Comparison of ENCODE assay signal across 24 mouse cellular contexts in the genomic region with DNA sequence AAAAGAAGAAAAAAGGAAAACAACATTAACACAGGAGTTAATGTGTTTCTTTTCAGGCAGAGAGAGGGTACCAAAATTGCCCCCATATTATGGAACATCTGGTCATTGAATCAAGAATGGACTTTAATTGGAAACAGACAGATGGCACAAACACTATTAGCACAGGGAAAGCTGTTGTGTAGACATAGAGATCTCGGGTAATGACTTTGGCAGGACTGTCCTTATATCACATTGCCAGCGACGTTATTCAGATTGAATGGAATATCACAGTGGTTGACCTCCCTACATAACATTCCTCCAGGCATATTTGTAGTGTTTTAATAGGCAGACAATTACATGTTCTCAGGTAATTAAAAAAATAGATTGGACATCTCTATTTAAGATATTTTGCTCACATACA.
A peak's percentile ranks its signal among the peaks of the same experiment; 100 is the strongest.
DNase-seq lines count a peak whose midpoint lies in the region; ATAC-seq and TF ChIP-seq lines count a peak whose summit lies in the region.
"Had no signal": no experiment of that assay in that cellular context is flagged by ENCODE, and none has a peak within 500 bp of the region (broad histone marks: within the 10 kb centered on the region; RNA-seq: fewer than 3 reads in every experiment).

No protein-coding gene starts in this region.

- ATAC-seq in embryonic facial prominence, embryonic 14.5 days (ENCODE audit: low read depth) = no peak
- ATAC-seq in midbrain, embryonic 14.5 days (ENCODE audit: low FRiP score, low TSS enrichment) = no peak
- ATAC-seq in midbrain, embryonic 16.5 days = no peak
- peak; percentile 55; the same call in 1 of the 2 replicates for ATAC-seq in forebrain, embryonic 16.5 days
- ATAC-seq: CD4-positive, CD25-positive, alpha-beta regulatory T cell, adult 4 months; intestine, postnatal 0 days; Patski had no signal

- WGBS in embryonic facial prominence, embryonic 14.5 days = 32% methylated on average over 3 of the region's 3 CpGs
- 58% methylated on average over 3 of the region's 3 CpGs for WGBS in embryonic facial prominence, embryonic 10.5 days
- WGBS in midbrain, embryonic 14.5 days = 70% methylated on average over 3 of the region's 3 CpGs
- WGBS in midbrain, embryonic 16.5 days = 59% methylated on average over 3 of the region's 3 CpGs
- 36% methylated on average over 3 of the region's 3 CpGs for WGBS in forebrain, embryonic 16.5 days

- no peaks in the 10 kb centered on the region for H3K36me3 ChIP-seq in embryonic facial prominence, embryonic 14.5 days (ENCODE audit: control insufficient read depth, insufficient read depth, low read length)
- H3K36me3 ChIP-seq in embryonic facial prominence, embryonic 10.5 days (replicated peaks) = no peaks in the 10 kb centered on the region
- no peaks in the 10 kb centered on the region for H3K36me3 ChIP-seq in midbrain, embryonic 14.5 days (ENCODE audit: control insufficient read depth, insufficient read depth, low read length)
- H3K36me3 ChIP-seq in midbrain, embryonic 16.5 days (ENCODE audit: control insufficient read depth, insufficient read depth, low read length) = no peaks in the 10 kb centered on the region
- no peaks in the 10 kb centered on the region for H3K36me3 ChIP-seq in forebrain, embryonic 16.5 days (ENCODE audit: control insufficient read depth, insufficient read depth)
- H3K36me3 ChIP-seq: embryonic facial prominence, embryonic 13.5 days; heart, embryonic 15.5 days; kidney, embryonic 15.5 days; limb, embryonic 13.5 days; liver, embryonic 13.5 days; lung, embryonic 15.5 days; midbrain, embryonic 10.5 days had no signal

- H3K9ac ChIP-seq in embryonic facial prominence, embryonic 14.5 days (ENCODE audit: low read depth, low read length) = no peak overlapping the region
- H3K9ac ChIP-seq in midbrain, embryonic 14.5 days (replicated peaks; ENCODE audit: low read length) = no peak overlapping the region
- H3K9ac ChIP-seq in midbrain, embryonic 16.5 days (ENCODE audit: low read depth, low read length) = no peak overlapping the region
- H3K9ac ChIP-seq in forebrain, embryonic 16.5 days (replicated peaks; ENCODE audit: low read depth, low read length) = no peak overlapping the region
- H3K9ac ChIP-seq: embryonic facial prominence, embryonic 13.5 days; heart, embryonic 15.5 days; kidney, embryonic 15.5 days; limb, embryonic 13.5 days; liver, embryonic 13.5 days; lung, embryonic 15.5 days had no signal

- TF ChIP-seq CTCF in left cerebral cortex, adult 2 months (IDR thresholded peaks at IDR 0.05) = no peak

- H3K27me3 ChIP-seq in embryonic facial prominence, embryonic 14.5 days (replicated peaks; ENCODE audit: control insufficient read depth, insufficient read depth, low read length) = no peaks in the 10 kb centered on the region
- no peaks in the 10 kb centered on the region for H3K27me3 ChIP-seq in embryonic facial prominence, embryonic 10.5 days (replicated peaks; ENCODE audit: low read depth, poor library complexity, severe bottlenecking)
- H3K27me3 ChIP-seq in midbrain, embryonic 14.5 days (ENCODE audit: control insufficient read depth, insufficient read depth, low read length) = no peaks in the 10 kb centered on the region
- no peaks in the 10 kb centered on the region for H3K27me3 ChIP-seq in midbrain, embryonic 16.5 days (ENCODE audit: control insufficient read depth, insufficient read depth, low read depth, low read length)
- H3K27me3 ChIP-seq in forebrain, embryonic 16.5 days (replicated peaks; ENCODE audit: control insufficient read depth, insufficient read depth, low read length) = no peaks in the 10 kb centered on the region
- H3K27me3 ChIP-seq: embryonic facial prominence, embryonic 13.5 days; heart, embryonic 15.5 days; kidney, embryonic 15.5 days; limb, embryonic 13.5 days; liver, embryonic 13.5 days; lung, embryonic 15.5 days; Patski had no signal

- no peaks in the 10 kb centered on the region for H3K4me1 ChIP-seq in embryonic facial prominence, embryonic 14.5 days (ENCODE audit: control insufficient read depth, insufficient read depth, low read length)
- H3K4me1 ChIP-seq in embryonic facial prominence, embryonic 10.5 days = no peaks in the 10 kb centered on the region
- no peaks in the 10 kb centered on the region for H3K4me1 ChIP-seq in midbrain, embryonic 14.5 days (ENCODE audit: control insufficient read depth, insufficient read depth, low read length)
- no peaks in the 10 kb centered on the region for H3K4me1 ChIP-seq in midbrain, embryonic 16.5 days (ENCODE audit: control insufficient read depth, insufficient read depth, low read length)
- H3K4me1 ChIP-seq in forebrain, embryonic 16.5 days (replicated peaks; ENCODE audit: control insufficient read depth, insufficient read depth, low read length) = no peaks in the 10 kb centered on the region
- H3K4me1 ChIP-seq: embryonic facial prominence, embryonic 13.5 days; heart, embryonic 15.5 days; kidney, embryonic 15.5 days; limb, embryonic 13.5 days; liver, embryonic 13.5 days; lung, embryonic 15.5 days; midbrain, embryonic 10.5 days had no signal

- DNase-seq in embryonic facial prominence, embryonic 14.5 days (ENCODE audit: low spot score) = peak; percentile 0
- DNase-seq in embryonic facial prominence, embryonic 10.5 days (ENCODE audit: low spot score) = no peak
- peak; percentile 4 for DNase-seq in midbrain, embryonic 14.5 days
- DNase-seq in layer of hippocampus, adult 8-10 months (ENCODE audit: low spot score in 2 of 2) = no peak
- DNase-seq in left cerebral cortex, adult 2 months (ENCODE audit: extremely low spot score in 1 of 2, low spot score in 2 of 2) = no peak
- DNase-seq: adrenal gland, adult 8-10 months; cerebellum, adult 11-12 months; cerebellum, postnatal 25 days; gastrocnemius, postnatal 36 days; liver, embryonic 13.5 days; right cerebral cortex, adult 18-20 months had no signal

- H3K9me3 ChIP-seq in embryonic facial prominence, embryonic 14.5 days (ENCODE audit: control insufficient read depth, low read length) = no peaks in the 10 kb centered on the region
- H3K9me3 ChIP-seq in embryonic facial prominence, embryonic 10.5 days = no peaks in the 10 kb centered on the region
- H3K9me3 ChIP-seq in midbrain, embryonic 14.5 days (ENCODE audit: control insufficient read depth, low read length) = no peaks in the 10 kb centered on the region
- no peaks in the 10 kb centered on the region for H3K9me3 ChIP-seq in midbrain, embryonic 16.5 days (replicated peaks; ENCODE audit: control insufficient read depth, low read length, poor library complexity, severe bottlenecking)
- H3K9me3 ChIP-seq in forebrain, embryonic 16.5 days (ENCODE audit: control insufficient read depth, low read length) = no peaks in the 10 kb centered on the region
- H3K9me3 ChIP-seq: embryonic facial prominence, embryonic 13.5 days; heart, embryonic 15.5 days; kidney, embryonic 15.5 days; limb, embryonic 13.5 days; liver, embryonic 13.5 days; lung, embryonic 15.5 days; midbrain, embryonic 10.5 days had no signal

- no peak overlapping the region for H3K4me3 ChIP-seq in embryonic facial prominence, embryonic 14.5 days (ENCODE audit: low read depth, low read length)
- H3K4me3 ChIP-seq in embryonic facial prominence, embryonic 10.5 days = no peak overlapping the region
- H3K4me3 ChIP-seq in midbrain, embryonic 14.5 days (replicated peaks; ENCODE audit: low read depth, low read length) = no peak overlapping the region
- no peak overlapping the region for H3K4me3 ChIP-seq in midbrain, embryonic 16.5 days (ENCODE audit: low read depth, low read length)
- H3K4me3 ChIP-seq in forebrain, embryonic 16.5 days (replicated peaks; ENCODE audit: low read length) = no peak overlapping the region
- no peak overlapping the region for H3K4me3 ChIP-seq in left cerebral cortex, adult 2 months
- H3K4me3 ChIP-seq: embryonic facial prominence, embryonic 13.5 days; heart, embryonic 15.5 days; kidney, embryonic 15.5 days; limb, embryonic 13.5 days; liver, embryonic 13.5 days; lung, embryonic 15.5 days; midbrain, embryonic 10.5 days had no signal

- intact Hi-C loops in left cerebral cortex, adult 2 months (cut with DNase I) = loop anchor here (10.0 kb wide), 1 partner anchor 1069 kb away; no protein-coding TSS in a partner anchor

- H3K27ac ChIP-seq in embryonic facial prominence, embryonic 14.5 days (replicated peaks; ENCODE audit: low read depth, low read length) = no peak overlapping the region
- no peak overlapping the region for H3K27ac ChIP-seq in embryonic facial prominence, embryonic 10.5 days (replicated peaks)
- H3K27ac ChIP-seq in midbrain, embryonic 14.5 days (replicated peaks; ENCODE audit: low read depth, low read length) = no peak overlapping the region
- H3K27ac ChIP-seq in midbrain, embryonic 16.5 days (ENCODE audit: low read length) = no peak overlapping the region
- no peak overlapping the region for H3K27ac ChIP-seq in forebrain, embryonic 16.5 days (ENCODE audit: low read length)
- no peak overlapping the region for H3K27ac ChIP-seq in left cerebral cortex, adult 2 months
- H3K27ac ChIP-seq: embryonic facial prominence, embryonic 13.5 days; heart, embryonic 15.5 days; kidney, embryonic 15.5 days; limb, embryonic 13.5 days; liver, embryonic 13.5 days; lung, embryonic 15.5 days; macrophage; midbrain, embryonic 10.5 days; stomach, postnatal 0 days had no signal

- no peak overlapping the region for H3K4me2 ChIP-seq in embryonic facial prominence, embryonic 14.5 days (ENCODE audit: low read depth, low read length)
- H3K4me2 ChIP-seq in midbrain, embryonic 14.5 days (ENCODE audit: low read length) = no peak overlapping the region
- H3K4me2 ChIP-seq in midbrain, embryonic 16.5 days (ENCODE audit: low read length) = no peak overlapping the region
- H3K4me2 ChIP-seq in forebrain, embryonic 16.5 days (ENCODE audit: low read length) = no peak overlapping the region
- H3K4me2 ChIP-seq: embryonic facial prominence, embryonic 13.5 days; heart, embryonic 15.5 days; kidney, embryonic 15.5 days; limb, embryonic 13.5 days; liver, embryonic 13.5 days; lung, embryonic 15.5 days had no signal

Comparison
In these comparisons a context has a peak if more than half of its experiments do, and no peak if none do; other contexts are left out.
1. DNase-seq: peak in embryonic facial prominence, embryonic 14.5 days (single experiment) and midbrain, embryonic 14.5 days (single experiment); none in embryonic facial prominence, embryonic 10.5 days (single experiment), layer of hippocampus, adult 8-10 months (0 of 2) and left cerebral cortex, adult 2 months (0 of 2).